9 mouse cellular contexts compared by ENCODE assay signal in genomic region chr9:13645153-13645552, GRCm38 (mm10).
DNase-seq lines count a peak whose midpoint lies in the region; ATAC-seq and TF ChIP-seq lines count a peak whose summit lies in the region.
"Had no signal": no experiment of that assay in that cellular context is flagged by ENCODE, and none has a peak within 500 bp of the region (broad histone marks: within the 10 kb centered on the region; RNA-seq: fewer than 3 reads in every experiment).

No protein-coding gene starts in this region.

- no peak for ATAC-seq in kidney, embryonic 15.5 days (replicated peaks; ENCODE audit: low FRiP score)
- ATAC-seq in heart, embryonic 11.5 days (replicated peaks; ENCODE audit: insufficient number of reproducible peaks, low FRiP score, low TSS enrichment) = no peak
- ATAC-seq in lung, embryonic 16.5 days (ENCODE audit: low read depth) = peak; percentile 62; the same call in 1 of the 2 replicates
- ATAC-seq in erythroid progenitor cell, adult 5-6 weeks (replicated peaks; ENCODE audit: low FRiP score, poor library complexity, severe bottlenecking) = no peak

- TF ChIP-seq CTCF in thymus, adult 2 months (IDR thresholded peaks at IDR 0.05; ENCODE audit: borderline replicate concordance, control insufficient read depth, extremely low read depth, insufficient read depth, low read length, poor library complexity) = no peak

- H3K9me3 ChIP-seq in kidney, embryonic 15.5 days (replicated peaks) = no peaks in the 10 kb centered on the region
- H3K9me3 ChIP-seq in heart, embryonic 11.5 days (replicated peaks; ENCODE audit: control insufficient read depth, low read length) = no peaks in the 10 kb centered on the region
- no peaks in the 10 kb centered on the region for H3K9me3 ChIP-seq in lung, embryonic 16.5 days (ENCODE audit: control insufficient read depth, low read length)

- WGBS in kidney, embryonic 15.5 days = 63% methylated on average over 5 of the region's 5 CpGs
- 53% methylated on average over 5 of the region's 5 CpGs for WGBS in heart, embryonic 11.5 days (ENCODE audit: insufficient replicate concordance)
- WGBS in lung, embryonic 16.5 days = 34% methylated on average over 5 of the region's 5 CpGs
- 87% methylated on average over 5 of the region's 5 CpGs for WGBS in thymus, adult 2 months

- no peaks in the 10 kb centered on the region for H3K36me3 ChIP-seq in kidney, embryonic 15.5 days
- H3K36me3 ChIP-seq in heart, embryonic 11.5 days (ENCODE audit: control insufficient read depth, insufficient read depth, low read length) = no peaks in the 10 kb centered on the region
- no peaks in the 10 kb centered on the region for H3K36me3 ChIP-seq in lung, embryonic 16.5 days (ENCODE audit: control insufficient read depth, insufficient read depth, low read length)
- no peaks in the 10 kb centered on the region for H3K36me3 ChIP-seq in thymus, adult 2 months (ENCODE audit: control insufficient read depth, insufficient read depth, low read length)

- no peak overlapping the region for H3K4me2 ChIP-seq in kidney, embryonic 15.5 days
- H3K4me2 ChIP-seq in heart, embryonic 11.5 days = no peak overlapping the region
- no peak overlapping the region for H3K4me2 ChIP-seq in lung, embryonic 16.5 days (ENCODE audit: low read depth, low read length)

- peak; percentile 26 for DNase-seq in kidney, adult 18-20 months
- peak; percentile 66 for DNase-seq in cerebellum, adult 18-20 months
- DNase-seq in thymus, adult 2 months = no peak
- no peak for DNase-seq in right cerebral cortex, adult 18-20 months

- no peaks in the 10 kb centered on the region for H3K27me3 ChIP-seq in kidney, embryonic 15.5 days
- no peaks in the 10 kb centered on the region for H3K27me3 ChIP-seq in heart, embryonic 11.5 days (ENCODE audit: control insufficient read depth, insufficient read depth, low read length)
- no peaks in the 10 kb centered on the region for H3K27me3 ChIP-seq in lung, embryonic 16.5 days (ENCODE audit: control insufficient read depth, insufficient read depth, low read depth, low read length)
- no peaks in the 10 kb centered on the region for H3K27me3 ChIP-seq in thymus, adult 2 months (ENCODE audit: control insufficient read depth, insufficient read depth, low read length)

- no peaks in the 10 kb centered on the region for H3K4me1 ChIP-seq in kidney, embryonic 15.5 days
- H3K4me1 ChIP-seq in heart, embryonic 11.5 days (ENCODE audit: control insufficient read depth, insufficient read depth, low read length) = peaks cover 6% of the 10 kb centered on the region; the same call in 1 of the 2 replicates
- peaks cover 7% of the 10 kb centered on the region for H3K4me1 ChIP-seq in lung, embryonic 16.5 days (replicated peaks; ENCODE audit: control insufficient read depth, insufficient read depth, low read length)
- H3K4me1 ChIP-seq in thymus, adult 2 months (replicated peaks; ENCODE audit: control insufficient read depth, insufficient read depth, low read length) = no peaks in the 10 kb centered on the region

- TF ChIP-seq POLR2A in thymus, adult 2 months (IDR thresholded peaks at IDR 0.05; ENCODE audit: control insufficient read depth, extremely low read depth, insufficient read depth, low read length, poor library complexity) = no peak

- H3K9ac ChIP-seq in kidney, embryonic 15.5 days = no peak overlapping the region
- no peak overlapping the region for H3K9ac ChIP-seq in heart, embryonic 11.5 days (ENCODE audit: low read depth, low read length)
- H3K9ac ChIP-seq in lung, embryonic 16.5 days (ENCODE audit: low read length) = no peak overlapping the region

- no peak overlapping the region for H3K4me3 ChIP-seq in kidney, embryonic 15.5 days (replicated peaks)
- no peak overlapping the region for H3K4me3 ChIP-seq in heart, embryonic 11.5 days (ENCODE audit: low read depth, low read length)
- no peak overlapping the region for H3K4me3 ChIP-seq in lung, embryonic 16.5 days (ENCODE audit: low read length)
- no peak overlapping the region for H3K4me3 ChIP-seq in thymus, adult 2 months (ENCODE audit: control insufficient read depth, insufficient read depth, low read length)

- H3K27ac ChIP-seq in kidney, embryonic 15.5 days = no peak overlapping the region
- 0 out of 2 replicates have a peak overlapping the region, but pooled peaks have one; percentile 18 for H3K27ac ChIP-seq in heart, embryonic 11.5 days (ENCODE audit: low read depth, low read length)
- H3K27ac ChIP-seq in lung, embryonic 16.5 days (ENCODE audit: low read length) = peak overlapping the region; percentile 41; the same call in 1 of the 2 replicates
- H3K27ac ChIP-seq in thymus, adult 2 months (ENCODE audit: control insufficient read depth, insufficient read depth, low read length) = no peak overlapping the region
- H3K27ac ChIP-seq: macrophage had no signal

Comparison
In these comparisons a context has a peak if more than half of its experiments do, and no peak if none do; other contexts are left out.
1. DNase-seq: peak in kidney, adult 18-20 months (single experiment) and cerebellum, adult 18-20 months (2 of 2); none in thymus, adult 2 months (single experiment) and right cerebral cortex, adult 18-20 months (single experiment).
2. H3K27ac ChIP-seq: peak in heart, embryonic 11.5 days (single experiment) and lung, embryonic 16.5 days (single experiment); none in kidney, embryonic 15.5 days (single experiment) and thymus, adult 2 months (single experiment).